Mouse (Mus musculus) midbrain, embryonic 15.5 days (tissue): ENCODE data around the gene Cd180. TPM values are rescaled to one million over a fixed set of nuclear protein-coding genes. Genes with fewer than 3 reads are reported as not detected.

ENCODE experiments used
- ATAC-seq: fragments of 200-750 bp; cut with Nextera tagmentation; replicated peaks from 2 replicates; pipeline ENCODE4 v1.8.0; 2017; ENCODE audit warnings: moderate TSS enrichment
- H3K27ac ChIP-seq: fragments of 300-500 bp; sonication (generic); 2 replicates; pipeline ENCODE4 v1.5.1; 2015; ENCODE audit warnings: mild to moderate bottlenecking, inconsistent platforms
- H3K27me3 ChIP-seq: fragments of 300-500 bp; sonication (generic); replicated peaks from 2 replicates; pipeline ENCODE4 v1.6.1; 2015; ENCODE audit warnings: inconsistent platforms
- H3K36me3 ChIP-seq: fragments of 300-500 bp; sonication (generic); replicated peaks from 2 replicates; pipeline ENCODE4 v1.6.1; 2015; ENCODE audit warnings: inconsistent platforms
- H3K4me1 ChIP-seq: fragments of 300-500 bp; sonication (generic); 2 replicates; pipeline ENCODE4 v1.6.1; 2015; ENCODE audit warnings: inconsistent platforms
- H3K4me2 ChIP-seq: fragments of 300-500 bp; sonication (generic); 2 replicates; pipeline ENCODE4 v1.6.1; 2015; ENCODE audit warnings: inconsistent platforms, mild to moderate bottlenecking, moderate library complexity
- H3K4me3 ChIP-seq: fragments of 300-500 bp; sonication (generic); 2 replicates; pipeline ENCODE4 v1.5.1; 2015; ENCODE audit warnings: mild to moderate bottlenecking, inconsistent platforms
- H3K9ac ChIP-seq: fragments of 300-500 bp; sonication (generic); 2 replicates; pipeline ENCODE4 v1.6.1; 2015; ENCODE audit warnings: mild to moderate bottlenecking, inconsistent platforms
- H3K9me3 ChIP-seq: fragments of 300-500 bp; sonication (generic); 2 replicates; pipeline ENCODE4 v1.6.1; 2016; ENCODE audit warnings: inconsistent platforms
- WGBS: fragments of 180-500 bp; shearing (Covaris S2); methylation state at CpG from one replicate; pipeline ENCODE4 v1.1.7; 2015; ENCODE audit warnings: mixed read lengths; 5-methylcytosine and 5-hydroxymethylcytosine counted together
- polyA plus RNA-seq: library from polyadenylated mRNA; unstranded; fragments of >200 nt; fragmentation: Nextera tagmentation; extraction: Ambion mirVana; gene quantifications from 2 replicates; pipeline ENCODE4 v1.2.1, GENCODE M21; 2015

Cd180 gene
- polyA plus RNA-seq, 1 experiment from 2014 or later = 0.28 TPM

- Histone ChIP-seq H3K9me3 (no peaks in the 10 kb centered on the region), H3K27ac (no peak overlapping the region), H3K4me3 (no peak overlapping the region), H3K4me2 (no peak overlapping the region), H3K36me3 (no peaks in the 10 kb centered on the region), H3K9ac (no peak overlapping the region), H3K4me1 (peaks cover 10% of the 10 kb centered on the region), H3K27me3 (no peaks in the 10 kb centered on the region)
- no peak for ATAC-seq
- WGBS = 89% methylated on average over 6 of the region's 6 CpGs
Measured at GRCm38 (mm10) chr13:102689201-102690090, 3.9 kb upstream of the Cd180 start.

GRCm38 (mm10) chr13:102690184-102690583 lies 3.2 kb upstream of the Cd180 start:
- H3K9me3 ChIP-seq = no peaks in the 10 kb centered on the region
- no peak for ATAC-seq
- no peak overlapping the region for H3K27ac ChIP-seq
- no peak overlapping the region for H3K4me3 ChIP-seq
- no peaks in the 10 kb centered on the region for H3K36me3 ChIP-seq
- WGBS = 93% methylated on average over 5 of the region's 5 CpGs
- H3K4me2 ChIP-seq = no peak overlapping the region
- H3K4me1 ChIP-seq = peaks cover 10% of the 10 kb centered on the region
- no peaks in the 10 kb centered on the region for H3K27me3 ChIP-seq
- H3K9ac ChIP-seq = no peak overlapping the region

- 43% methylated on average over 11 of the region's 11 CpGs for WGBS
- ATAC-seq = no peak
- Histone ChIP-seq H3K36me3 (no peaks in the 10 kb centered on the region), H3K27me3 (no peaks in the 10 kb centered on the region), H3K27ac (no peak overlapping the region), H3K4me3 (no peak overlapping the region), H3K4me1 (peaks cover 10% of the 10 kb centered on the region), H3K9ac (no peak overlapping the region), H3K9me3 (no peaks in the 10 kb centered on the region), H3K4me2 (no peak overlapping the region)
Measured at GRCm38 (mm10) chr13:102691408-102692150, 1.8 kb upstream of the Cd180 start.

- no peak for ATAC-seq
- no peak overlapping the region for H3K27ac ChIP-seq
- no peak overlapping the region for H3K9ac ChIP-seq
- WGBS = 93% methylated on average over 7 of the region's 7 CpGs
- H3K9me3 ChIP-seq = no peaks in the 10 kb centered on the region
- H3K4me1 ChIP-seq = peaks cover 19% of the 10 kb centered on the region
- no peak overlapping the region for H3K4me2 ChIP-seq
- no peak overlapping the region for H3K4me3 ChIP-seq
- H3K27me3 ChIP-seq = no peaks in the 10 kb centered on the region
- H3K36me3 ChIP-seq = no peaks in the 10 kb centered on the region
Measured at GRCm38 (mm10) chr13:102694154-102694553, 796 bp downstream of the Cd180 start.

GRCm38 (mm10) chr13:102695121-102695905 lies 2.0 kb downstream of the Cd180 start:
- no peak for ATAC-seq
- no peak overlapping the region for H3K4me2 ChIP-seq
- H3K27ac ChIP-seq = no peak overlapping the region
- H3K4me1 ChIP-seq = peaks cover 25% of the 10 kb centered on the region
- no peaks in the 10 kb centered on the region for H3K27me3 ChIP-seq
- no peaks in the 10 kb centered on the region for H3K9me3 ChIP-seq
- no peak overlapping the region for H3K9ac ChIP-seq
- 77% methylated on average over 7 of the region's 7 CpGs for WGBS
- H3K36me3 ChIP-seq = no peaks in the 10 kb centered on the region
- no peak overlapping the region for H3K4me3 ChIP-seq

GRCm38 (mm10) chr13:102698335-102698734 lies 5.0 kb downstream of the Cd180 start:
- Histone ChIP-seq H3K27ac (peak overlapping the region; percentile 74), H3K9me3 (no peaks in the 10 kb centered on the region), H3K27me3 (no peaks in the 10 kb centered on the region), H3K4me1 (peaks cover 15% of the 10 kb centered on the region), H3K36me3 (no peaks in the 10 kb centered on the region), H3K4me3 (peak overlapping the region; percentile 13), H3K4me2 (peak overlapping the region; percentile 46), H3K9ac (peak overlapping the region; percentile 1)
- ATAC-seq = peak; percentile 28; the same call in 1 of the 2 replicates
- WGBS = 6% methylated on average over 10 of the region's 10 CpGs

GRCm38 (mm10) chr13:102698751-102699323 lies 5.5 kb downstream of the Cd180 start:
- Histone ChIP-seq H3K9ac (peak overlapping the region; percentile 1), H3K36me3 (no peaks in the 10 kb centered on the region), H3K4me1 (peaks cover 15% of the 10 kb centered on the region), H3K4me3 (peak overlapping the region; percentile 13), H3K9me3 (no peaks in the 10 kb centered on the region), H3K4me2 (peak overlapping the region; percentile 46), H3K27ac (peak overlapping the region; percentile 74), H3K27me3 (no peaks in the 10 kb centered on the region)
- ATAC-seq = peak; percentile 92
- 21% methylated on average over 14 of the region's 14 CpGs for WGBS

GRCm38 (mm10) chr13:102700176-102700575 lies 6.8 kb downstream of the Cd180 start:
- Histone ChIP-seq H3K9ac (no peak overlapping the region), H3K27ac (no peak overlapping the region), H3K4me1 (peaks cover 15% of the 10 kb centered on the region), H3K27me3 (no peaks in the 10 kb centered on the region), H3K36me3 (no peaks in the 10 kb centered on the region), H3K4me2 (no peak overlapping the region), H3K9me3 (no peaks in the 10 kb centered on the region), H3K4me3 (no peak overlapping the region)
- 85% methylated on average over 5 of the region's 5 CpGs for WGBS
- ATAC-seq = no peak

GRCm38 (mm10) chr13:102700744-102701143 lies 7.4 kb downstream of the Cd180 start:
- H3K9ac ChIP-seq = no peak overlapping the region
- WGBS = 91% methylated on average over 3 of the region's 3 CpGs
- H3K27me3 ChIP-seq = no peaks in the 10 kb centered on the region
- no peak for ATAC-seq
- H3K36me3 ChIP-seq = no peaks in the 10 kb centered on the region
- no peaks in the 10 kb centered on the region for H3K9me3 ChIP-seq
- H3K27ac ChIP-seq = no peak overlapping the region
- no peak overlapping the region for H3K4me3 ChIP-seq
- peaks cover 15% of the 10 kb centered on the region for H3K4me1 ChIP-seq
- H3K4me2 ChIP-seq = no peak overlapping the region

GRCm38 (mm10) chr13:102716973-102717372 lies 23.6 kb downstream of the Cd180 start:
- Histone ChIP-seq H3K9me3 (no peaks in the 10 kb centered on the region), H3K4me3 (no peak overlapping the region), H3K4me1 (no peaks in the 10 kb centered on the region), H3K27me3 (no peaks in the 10 kb centered on the region), H3K36me3 (no peaks in the 10 kb centered on the region), H3K27ac (no peak overlapping the region), H3K9ac (no peak overlapping the region), H3K4me2 (no peak overlapping the region)
- no peak for ATAC-seq
- 77% methylated on average over 1 of the region's 1 CpGs for WGBS

GRCm38 (mm10) chr13:102725416-102725815 lies 32.1 kb downstream of the Cd180 start:
- no peaks in the 10 kb centered on the region for H3K4me1 ChIP-seq
- no peaks in the 10 kb centered on the region for H3K9me3 ChIP-seq
- H3K27ac ChIP-seq = no peak overlapping the region

GRCm38 (mm10) chr13:102725906-102726305 lies 32.5 kb downstream of the Cd180 start:
- Histone ChIP-seq H3K9ac (no peak overlapping the region), H3K4me2 (no peak overlapping the region), H3K27ac (no peak overlapping the region), H3K27me3 (no peaks in the 10 kb centered on the region), H3K4me3 (no peak overlapping the region), H3K4me1 (no peaks in the 10 kb centered on the region), H3K9me3 (no peaks in the 10 kb centered on the region), H3K36me3 (no peaks in the 10 kb centered on the region)
- WGBS = 81% methylated on average over 2 of the region's 2 CpGs
- ATAC-seq = no peak

More at GRCm38 (mm10) chr13:102725416-102725815, 32.1 kb downstream of the Cd180 start:
- no peak for ATAC-seq
- no peaks in the 10 kb centered on the region for H3K36me3 ChIP-seq
- H3K27me3 ChIP-seq = no peaks in the 10 kb centered on the region
- H3K4me2 ChIP-seq = no peak overlapping the region
- no peak overlapping the region for H3K4me3 ChIP-seq
- no peak overlapping the region for H3K9ac ChIP-seq
